Mouse (Mus musculus) small intestine, adult 2 months (tissue): ENCODE results near the gene Zc3hc1.

Source experiments
- CTCF ChIP-seq: fragments of 200-500 bp; IDR thresholded peaks from 2 replicates; pipeline ENCODE4 v1.5.1; 2012; ENCODE audit warnings: low read depth, mild to moderate bottlenecking, control low read depth, inconsistent platforms, low read length, moderate library complexity, mixed read lengths; ENCODE audit not compliant: insufficient replicate concordance, insufficient read length; ENCODE audit errors: extremely low read depth
- POLR2A ChIP-seq: fragments of 200-500 bp; IDR thresholded peaks from 2 replicates; pipeline ENCODE4 v1.6.1; 2012; ENCODE audit warnings: low read depth, mild to moderate bottlenecking, control low read depth, inconsistent platforms, low read length, moderate library complexity

DNA sequence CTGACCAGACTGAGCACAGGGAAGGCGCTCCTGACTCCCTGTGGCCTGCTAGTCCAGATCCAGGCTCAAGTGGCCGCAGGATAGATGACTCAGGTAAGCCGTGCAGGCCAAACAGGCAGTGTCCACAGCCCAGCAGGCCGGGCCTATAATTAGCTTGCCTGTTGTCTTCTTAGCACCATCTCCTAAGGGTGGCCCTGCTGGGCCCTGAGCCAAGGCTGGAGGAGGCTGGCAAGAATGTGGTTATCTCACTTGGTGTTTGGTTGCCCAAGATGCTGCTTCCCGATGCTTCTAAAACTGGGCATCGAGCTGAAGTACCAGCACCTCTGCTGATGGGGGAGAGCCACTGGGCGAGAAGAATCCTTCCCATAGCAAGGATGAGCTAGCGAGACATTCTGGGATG is 35.1 kb downstream of the Zc3hc1 start:
- TF ChIP-seq CTCF: no peak
- TF ChIP-seq POLR2A: no peak
